Mouse (Mus musculus): ENCODE results near the gene Ush1g. TPM values are rescaled to one million over a fixed set of nuclear protein-coding genes. Genes with fewer than 3 reads are reported as not detected.

Gene Ush1g
- total RNA-seq, 4 experiments from 2014 or later = 0.09 to 0.28 (median 0.25) TPM

DNA sequence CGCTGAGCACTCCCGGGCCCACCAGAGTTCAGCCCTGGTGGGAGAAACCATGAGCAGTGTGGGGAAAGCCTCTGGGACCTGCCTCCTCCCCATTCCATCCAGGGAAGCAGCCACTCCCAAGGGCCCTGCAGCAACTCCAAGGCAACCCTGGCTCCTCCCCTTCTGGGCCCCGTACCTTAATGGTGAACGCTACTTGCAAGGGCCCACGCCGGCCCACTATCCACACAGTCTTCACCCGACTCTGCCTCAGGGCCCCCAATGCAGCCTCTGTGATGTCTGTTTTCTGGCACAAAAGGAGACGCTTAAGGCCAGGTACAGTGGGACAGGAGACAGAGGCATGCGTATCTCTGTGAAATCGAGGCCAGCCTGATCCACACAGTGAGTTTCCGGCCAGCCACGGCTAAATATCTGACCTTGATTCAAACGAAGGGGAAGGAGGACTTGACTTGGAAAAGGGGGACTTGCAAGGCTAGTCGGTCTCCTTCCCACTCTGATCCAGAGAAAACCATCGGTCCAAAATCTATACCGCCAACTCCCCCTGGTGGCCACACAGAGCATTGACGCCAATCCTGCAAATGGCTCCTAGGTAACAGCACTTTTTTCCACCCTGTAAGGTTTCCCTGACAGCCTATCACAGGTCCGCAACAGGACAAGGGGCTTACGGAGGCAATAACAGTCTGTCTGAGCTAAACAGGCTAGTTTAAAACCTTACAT is 51.5 kb downstream of the Ush1g start:
- DNase-seq (ENCODE audit: low spot score) = peak; percentile 72

DNA sequence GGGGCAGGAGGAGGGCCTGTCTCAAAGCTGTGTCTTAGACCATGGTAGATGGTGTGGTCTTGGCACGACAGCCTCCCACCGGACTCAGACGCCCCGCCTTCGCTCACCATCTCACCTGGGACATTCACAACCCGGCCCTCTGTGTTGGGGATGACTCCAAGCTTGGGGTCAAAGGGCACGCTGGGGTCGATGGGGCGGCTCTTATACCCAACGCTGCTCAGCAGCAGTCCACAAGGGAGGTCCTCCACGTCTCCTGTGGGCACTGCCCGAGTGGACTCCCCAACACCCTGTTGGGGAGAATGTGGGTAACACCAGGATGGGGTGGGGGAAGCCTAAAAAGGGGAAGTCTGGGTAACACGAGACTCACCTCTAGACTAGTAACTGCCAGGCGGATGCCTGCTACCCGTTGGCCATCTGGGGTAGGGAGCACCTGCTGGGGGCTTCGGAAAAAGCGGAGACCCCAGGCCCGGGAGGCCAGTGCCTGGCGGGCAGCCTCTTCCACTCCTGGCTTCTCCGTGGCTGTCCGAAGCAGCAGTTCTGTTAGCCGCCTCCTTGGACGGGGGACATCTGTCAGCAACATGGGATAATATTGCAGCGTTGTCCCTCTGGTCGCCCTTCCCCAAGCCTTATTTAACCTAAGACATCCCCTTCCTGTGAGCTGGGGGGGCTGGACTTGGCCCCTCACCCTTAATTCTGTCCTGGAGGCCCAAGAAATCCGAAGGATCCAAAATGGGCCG is 52.3 kb downstream of the Ush1g start:
- DNase-seq (ENCODE audit: low spot score) = no peak

DNA sequence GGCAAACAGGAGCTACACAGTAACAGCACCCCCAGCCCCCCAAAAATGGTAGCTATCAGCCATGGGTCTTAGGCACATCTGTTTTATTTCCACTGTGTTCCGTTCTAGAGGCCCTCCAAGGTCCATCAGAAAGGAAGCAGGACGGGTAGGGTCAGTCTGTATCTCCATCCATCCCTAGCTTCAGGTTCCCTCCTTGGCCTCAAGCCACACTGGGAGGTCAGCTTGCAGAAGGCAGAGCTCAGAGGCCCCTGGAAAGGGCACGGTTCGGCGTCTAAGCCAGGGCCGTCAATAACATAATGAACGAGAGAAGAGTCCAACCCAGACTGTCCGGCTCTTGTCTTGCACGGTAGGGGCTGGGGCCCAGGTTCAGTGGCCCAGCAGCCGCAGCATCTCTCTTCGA is 53.9 kb downstream of the Ush1g start:
- DNase-seq (ENCODE audit: low spot score) = no peak

DNA sequence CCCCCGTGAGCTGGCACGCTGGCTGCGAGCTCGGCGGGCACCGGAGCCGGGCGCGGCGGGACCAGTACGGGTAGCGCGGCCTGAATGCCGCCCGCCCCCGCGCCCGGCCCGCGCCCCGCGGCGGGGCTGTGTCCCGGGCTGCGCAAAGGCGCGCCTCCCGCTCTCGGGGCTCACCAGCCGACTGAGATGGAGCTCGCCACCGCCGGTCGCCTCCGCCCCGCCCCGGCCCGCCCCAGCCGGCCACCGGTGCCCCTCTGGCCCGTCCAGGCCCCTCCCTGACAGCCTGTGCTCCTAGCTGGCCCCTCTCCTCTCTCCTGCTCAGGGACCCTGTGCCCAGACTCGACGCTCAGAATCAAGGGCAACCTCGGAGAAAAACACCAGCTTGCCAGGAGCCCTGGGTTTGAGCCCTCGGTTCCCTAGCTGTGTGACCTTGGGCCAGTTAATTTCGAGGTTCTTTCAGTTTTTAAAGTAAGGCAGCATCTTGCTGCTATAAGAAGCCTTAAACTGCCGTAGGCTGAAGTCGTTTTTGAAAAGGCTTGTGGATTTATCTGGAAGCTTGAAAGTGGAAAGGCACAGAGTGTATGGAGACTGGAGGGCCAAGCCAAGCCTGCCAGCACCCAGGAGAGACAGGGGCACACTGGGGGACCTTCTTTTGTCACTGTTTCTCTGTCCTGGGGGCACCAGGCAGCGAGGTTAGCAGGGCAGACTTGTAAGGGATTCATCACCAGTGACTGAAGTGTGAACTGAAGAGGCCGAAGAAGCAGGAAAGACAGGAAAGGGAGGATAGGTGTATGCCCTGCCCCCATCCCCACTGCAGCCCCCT is 54.6 kb downstream of the Ush1g start, which contains the start of gene Grin2c:
Grin2c (minus strand) TSS at position 183 of the 823 bp plus-strand sequence.
- no peak for DNase-seq (ENCODE audit: low spot score)

DNA sequence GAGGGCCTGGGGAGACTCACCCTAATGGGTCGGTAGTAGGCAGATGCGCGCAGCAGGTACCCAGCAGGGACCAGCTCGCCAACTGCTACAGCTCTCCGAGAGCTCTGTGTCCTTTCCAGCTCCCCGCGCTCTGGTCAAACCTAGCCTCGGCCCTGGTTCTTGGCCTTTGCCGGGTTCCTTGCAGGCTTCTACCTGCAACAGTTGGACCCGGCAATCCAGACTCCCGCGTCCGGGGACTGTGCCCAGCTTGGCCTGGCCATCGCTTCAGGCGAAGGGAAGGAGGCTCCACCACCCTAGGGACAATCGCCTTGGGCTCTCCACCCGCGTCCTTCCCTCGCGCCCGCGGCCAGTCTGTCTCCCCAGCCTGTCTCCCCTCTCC is 55.5 kb downstream of the Ush1g start:
- DNase-seq (ENCODE audit: low spot score) = no peak

DNA sequence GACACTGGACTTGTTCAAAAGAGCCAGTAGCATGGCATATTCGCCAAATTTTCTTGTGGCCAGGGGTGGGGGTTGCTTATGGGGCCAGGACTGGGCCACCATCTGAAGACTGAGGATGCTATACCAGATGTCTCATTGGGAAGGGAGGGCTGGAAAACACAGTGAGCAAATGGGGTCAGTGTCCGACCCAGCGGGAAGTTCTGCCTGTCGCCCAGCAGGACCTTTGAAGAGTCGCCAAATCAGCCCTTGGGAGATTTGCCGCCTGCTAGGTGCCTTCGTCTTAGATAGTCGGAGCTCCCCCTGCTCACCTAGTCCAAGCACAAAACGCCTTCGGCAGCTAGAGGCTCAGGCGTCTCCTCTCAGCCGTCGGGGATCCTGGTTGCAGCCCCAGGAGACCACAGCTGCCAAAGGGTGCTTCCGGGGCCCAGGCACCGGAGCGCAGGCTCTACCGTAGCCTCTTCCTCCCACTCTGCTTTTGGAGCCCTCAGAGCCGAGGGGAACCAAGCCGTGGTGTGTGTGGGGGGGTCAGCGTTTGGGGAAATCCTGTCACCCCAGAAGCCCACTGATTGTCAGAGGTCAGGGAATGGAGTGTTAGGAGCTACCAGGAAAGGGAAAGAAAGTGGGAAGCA is 56.0 kb downstream of the Ush1g start:
- DNase-seq (ENCODE audit: low spot score) = no peak

Other genes with a start within 250 kb of the Ush1g start
- gene Rab37, start 230.6 kb downstream of the Ush1g start, total RNA-seq (2022) = 1 to 10 TPM in 1 of 4 experiments, under 1 TPM in 3; 0.34 to 1.0 (median 0.63) TPM
- under 1 TPM in 3 of 4 experiments, not detected in 1; 0.13 to 0.89 (median 0.22) TPM for gene Cd300lf, start 188.0 kb downstream of the Ush1g start, total RNA-seq (2022)
- gene Slc9a3r1, start 158.7 kb downstream of the Ush1g start, total RNA-seq (2022) = 1 to 10 TPM; 7.3 to 8.5 (median 8.5) TPM
- gene Tmem104, start 134.6 kb downstream of the Ush1g start, total RNA-seq (2022) = 10 to 100 TPM in 1 of 4 experiments, 1 to 10 TPM in 3; 8.7 to 10.9 (median 9.1) TPM
- gene Nat9, start 134.2 kb downstream of the Ush1g start, total RNA-seq (2022) = 10 to 100 TPM; 25.0 to 34.9 (median 25.9) TPM
- under 1 TPM; 0.09 to 0.65 (median 0.23) TPM for gene Grin2c, start 54.8 kb downstream of the Ush1g start, total RNA-seq (2022)
- 1 to 10 TPM; 9.1 to 10.0 (median 9.6) TPM for gene Fdxr, start 45.0 kb downstream of the Ush1g start, total RNA-seq (2022)
- 1 to 10 TPM; 2.0 to 3.5 (median 2.3) TPM for gene Fads6, start 24.4 kb downstream of the Ush1g start, total RNA-seq (2022)
- gene Otop2, start 14.9 kb downstream of the Ush1g start, total RNA-seq (2022) = not detected
- not detected for gene Otop3, start 12.7 kb upstream of the Ush1g start, total RNA-seq (2022)
- 1 to 10 TPM; 3.4 to 4.3 (median 4.1) TPM for gene Hid1, start 45.7 kb upstream of the Ush1g start, total RNA-seq (2022)
- gene Cdr2l, start 59.9 kb upstream of the Ush1g start, total RNA-seq (2022) = 1 to 10 TPM; 4.1 to 5.3 (median 4.8) TPM
- gene Mrpl58, start 81.7 kb upstream of the Ush1g start, total RNA-seq (2022) = 100 to 1,000 TPM; 139 to 160 (median 146) TPM
- gene Atp5h, start 97.9 kb upstream of the Ush1g start, total RNA-seq (2022) = 1,000 to 10,000 TPM; 2,233 to 2,384 (median 2,275) TPM
- gene Kctd2, start 98.1 kb upstream of the Ush1g start, total RNA-seq (2022) = 10 to 100 TPM; 29.3 to 34.0 (median 29.7) TPM
- under 1 TPM in 1 of 4 experiments, not detected in 3; 0.16 TPM for gene Trim80, start 118.5 kb upstream of the Ush1g start, total RNA-seq (2022)
- gene Slc16a5, start 140.4 kb upstream of the Ush1g start, total RNA-seq (2022) = not detected
- gene Armc7, start 153.6 kb upstream of the Ush1g start, total RNA-seq (2022) = 1 to 10 TPM; 1.2 to 2.2 (median 1.9) TPM
- gene Nt5c, start 169.8 kb upstream of the Ush1g start, total RNA-seq (2022) = 10 to 100 TPM in 2 of 4 experiments, 1 to 10 TPM in 2; 8.7 to 14.9 (median 10.1) TPM
- 100 to 1,000 TPM; 114 to 126 (median 121) TPM for gene Jpt1, start 192.3 kb upstream of the Ush1g start, total RNA-seq (2022)
- 100 to 1,000 TPM; 166 to 179 (median 176) TPM for gene Sumo2, start 214.2 kb upstream of the Ush1g start, total RNA-seq (2022)
- gene Nup85, start 242.4 kb upstream of the Ush1g start, total RNA-seq (2022) = 10 to 100 TPM; 15.7 to 24.4 (median 19.2) TPM

All from heart, adult 8-10 months (tissue).